Mouse (Mus musculus): ENCODE results near the gene Gm3952.

The Gm3952 gene

DNA sequence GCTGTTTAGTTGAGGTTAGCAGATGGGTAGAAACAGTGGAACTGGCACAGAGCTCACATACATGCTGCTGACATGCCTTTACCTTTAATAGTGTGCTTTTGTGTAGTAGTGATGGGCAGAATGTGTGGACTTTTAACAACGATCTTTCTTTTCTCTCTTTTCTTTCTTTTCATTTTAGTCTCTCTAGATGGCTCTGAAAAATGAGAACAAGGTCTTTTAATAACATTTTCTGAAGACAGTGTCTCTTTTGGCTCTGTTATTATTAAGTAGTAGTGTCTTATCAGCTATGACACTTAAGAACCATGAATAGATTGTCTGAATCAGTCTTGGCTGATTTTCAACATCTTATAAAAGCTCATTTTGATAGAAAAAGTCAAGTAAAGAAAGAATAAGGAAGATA, at the start of gene Gm3952:
TSS of gene Gm3952 (minus strand) at position 101 of the 400 bp plus-strand sequence.
- no peak for DNase-seq (ENCODE audit: low spot score)

- no peak for DNase-seq (ENCODE audit: low spot score)
These were observed 45.3 kb upstream of the Gm3952 start for GRCm38 (mm10) chr8:128843749-128844148.

DNA sequence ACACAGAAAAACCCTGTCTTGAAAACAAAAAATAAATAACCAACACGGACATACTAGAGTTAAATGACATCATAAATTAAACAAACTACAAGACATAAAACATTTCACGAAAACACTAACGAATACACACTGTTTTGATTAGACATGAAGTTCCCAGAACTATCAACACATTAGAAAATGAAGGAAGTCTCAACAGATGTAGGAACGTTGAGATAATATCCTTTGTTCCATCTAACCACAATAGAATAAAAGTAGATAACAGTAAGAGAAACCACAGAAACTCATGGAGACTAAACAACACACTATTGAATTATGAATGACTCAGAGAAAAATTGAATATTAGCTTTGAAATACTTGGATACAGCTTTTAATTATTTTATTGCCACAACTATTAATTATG, 14.0 kb upstream of the Gm3952 start:
- DNase-seq (ENCODE audit: low spot score): no peak

GRCm38 (mm10) chr8:128735692-128736091, 62.8 kb downstream of the Gm3952 start:
- no peak for DNase-seq (ENCODE audit: low spot score)

DNA sequence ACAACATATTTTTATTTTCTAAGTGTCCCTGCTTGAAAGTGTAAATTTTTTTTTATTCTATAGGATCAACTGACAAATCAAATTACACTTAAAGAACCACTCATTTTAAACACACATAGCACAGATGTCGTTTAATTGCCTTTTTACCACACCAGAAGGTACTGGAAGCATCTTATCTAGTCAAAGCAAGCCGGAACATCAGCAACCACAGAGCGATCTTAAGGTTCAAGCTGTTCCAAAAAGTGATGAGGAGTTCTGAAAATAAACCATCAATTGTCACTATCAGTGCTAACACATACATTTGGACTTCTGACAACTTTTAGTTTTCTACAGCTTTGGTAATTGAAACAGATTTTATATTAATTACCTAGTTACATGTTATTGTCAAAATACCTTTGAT, 64.4 kb downstream of the Gm3952 start:
- no peak for DNase-seq (ENCODE audit: low spot score)

- peak; percentile 27 for DNase-seq (ENCODE audit: low spot score)
These were observed 66.2 kb downstream of the Gm3952 start for GRCm38 (mm10) chr8:128732254-128732653.

DNA sequence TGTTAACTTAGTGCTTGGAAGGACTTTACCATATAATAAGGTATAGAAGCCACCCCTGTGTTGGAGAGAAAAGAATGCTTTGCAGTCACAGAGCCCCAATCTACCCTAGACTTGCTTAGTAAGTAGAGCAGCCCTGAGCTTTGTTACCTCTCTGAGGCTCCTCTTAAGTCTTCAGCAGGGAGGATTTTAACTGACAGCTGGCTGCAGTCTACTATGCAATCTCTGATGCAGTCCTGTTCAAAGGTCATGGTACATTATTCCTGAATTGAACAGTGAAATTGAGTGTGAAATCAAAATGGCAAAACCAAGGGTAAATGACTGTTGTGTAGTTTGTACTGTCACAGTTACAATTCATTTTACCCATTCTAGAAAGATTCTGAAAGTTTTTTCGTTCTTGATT, 71.3 kb downstream of the Gm3952 start:
- DNase-seq (ENCODE audit: low spot score): peak; percentile 9

- peak; percentile 66 for DNase-seq (ENCODE audit: low spot score)
These were observed 73.7 kb downstream of the Gm3952 start for GRCm38 (mm10) chr8:128724819-128725218.

DNA sequence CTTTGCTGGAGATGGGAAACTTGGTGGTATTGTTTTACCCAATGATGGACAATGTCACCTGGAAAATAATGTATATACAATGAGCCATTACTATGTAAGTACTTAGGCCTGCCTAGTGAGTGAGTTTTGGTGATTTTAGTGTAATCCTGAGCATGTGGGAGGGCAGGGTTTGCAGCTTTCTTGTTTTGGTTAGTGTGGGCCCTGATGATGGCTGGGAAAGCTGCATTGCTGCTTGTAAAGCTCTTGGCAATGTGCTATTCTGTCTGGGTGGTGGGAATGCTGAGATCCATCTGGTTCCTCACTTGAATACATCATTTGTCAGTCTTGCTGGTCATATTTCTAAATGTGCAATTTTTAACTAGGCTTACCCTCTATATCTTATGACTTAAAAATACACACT, 82.3 kb downstream of the Gm3952 start:
- no peak for DNase-seq (ENCODE audit: low spot score)

- peak; percentile 87 for DNase-seq (ENCODE audit: low spot score)
These were observed 89.2 kb downstream of the Gm3952 start for GRCm38 (mm10) chr8:128709261-128709660.

- DNase-seq (ENCODE audit: low spot score): no peak
These were observed 93.7 kb downstream of the Gm3952 start for GRCm38 (mm10) chr8:128704836-128705235.

DNA sequence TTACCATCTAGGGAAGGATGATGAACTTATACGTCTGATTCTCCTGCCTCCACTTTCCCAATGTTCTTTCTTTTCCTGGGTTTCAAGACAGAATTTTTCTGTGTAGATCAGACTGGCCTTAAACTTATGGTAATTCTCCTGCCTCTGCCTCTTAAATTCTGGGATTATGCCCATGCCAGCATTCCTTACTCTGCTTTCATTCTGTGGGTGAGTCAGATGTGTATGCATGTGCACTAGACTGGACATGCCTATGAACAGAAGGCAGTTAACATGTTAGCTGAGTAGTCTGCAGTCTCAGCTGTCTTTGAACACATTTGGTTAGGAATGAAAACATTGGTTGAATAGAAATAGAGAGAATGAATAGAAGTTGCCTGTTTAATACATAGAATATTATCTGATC, 94.1 kb downstream of the Gm3952 start:
- DNase-seq (ENCODE audit: low spot score): no peak

- no peak for DNase-seq (ENCODE audit: low spot score)
These were observed 100.5 kb downstream of the Gm3952 start for GRCm38 (mm10) chr8:128697945-128698344.

GRCm38 (mm10) chr8:128696701-128697397, 101.6 kb downstream of the Gm3952 start:
- DNase-seq (ENCODE audit: low spot score): no peak

Measured in embryo, embryonic 10.5 days (tissue).